Mouse (Mus musculus) midbrain, embryonic 14.5 days (tissue): ENCODE data around the gene Fam168b. TPM values are rescaled to one million over a fixed set of nuclear protein-coding genes. Genes with fewer than 3 reads are reported as not detected.
A peak's percentile ranks its signal among the peaks of the same experiment; 100 is the strongest.

Experiments used
- ATAC-seq: fragments of 200-750 bp; cut with Nextera tagmentation; 2 replicates; pipeline ENCODE4 v1.8.0; 2017; ENCODE audit warnings: moderate number of reproducible peaks, moderate library complexity; ENCODE audit not compliant: low FRiP score, low TSS enrichment
- DNase-seq: peaks from one replicate; pipeline ENCODE4 v3.0.0-alpha.2; 2015
- H3K27ac ChIP-seq: fragments of 300-500 bp; sonication (generic); replicated peaks from 2 replicates; pipeline ENCODE4 v1.5.1; 2014; ENCODE audit warnings: mild to moderate bottlenecking, low read depth, low read length, moderate library complexity
- H3K27me3 ChIP-seq: fragments of 300-500 bp; sonication (generic); 2 replicates; pipeline ENCODE4 v1.6.1; 2014; ENCODE audit warnings: low read length, control low read depth, mixed read lengths; ENCODE audit not compliant: control insufficient read depth, insufficient read depth
- H3K36me3 ChIP-seq: fragments of 300-500 bp; sonication (generic); 2 replicates; pipeline ENCODE4 v1.6.1; 2014; ENCODE audit warnings: low read length, control low read depth; ENCODE audit not compliant: control insufficient read depth, insufficient read depth
- H3K4me1 ChIP-seq: fragments of 300-500 bp; sonication (generic); 2 replicates; pipeline ENCODE4 v1.6.1; 2014; ENCODE audit warnings: mild to moderate bottlenecking, antibody characterized with exemption, low read length, control low read depth; ENCODE audit not compliant: control insufficient read depth, insufficient read depth
- H3K4me2 ChIP-seq: fragments of 300-500 bp; sonication (generic); 2 replicates; pipeline ENCODE4 v1.6.1; 2014; ENCODE audit warnings: mild to moderate bottlenecking, low read length, moderate library complexity
- H3K4me3 ChIP-seq: fragments of 300-500 bp; sonication (generic); replicated peaks from 2 replicates; pipeline ENCODE4 v1.5.1; 2014; ENCODE audit warnings: low read depth, low read length
- H3K9ac ChIP-seq: fragments of 300-500 bp; sonication (generic); replicated peaks from 2 replicates; pipeline ENCODE4 v1.6.1; 2014; ENCODE audit warnings: mild to moderate bottlenecking, low read length, moderate library complexity
- H3K9me3 ChIP-seq: fragments of 300-500 bp; sonication (generic); 2 replicates; pipeline ENCODE4 v1.6.1; 2016; ENCODE audit warnings: low read length, control low read depth, mixed read lengths; ENCODE audit not compliant: control insufficient read depth
- WGBS: fragments of 180-500 bp; shearing (Covaris S2); extraction: QIAGEN DNeasy Blood & Tissue Kit; methylation state at CpG from one replicate; pipeline ENCODE4 v1.1.7; 2014; 5-methylcytosine and 5-hydroxymethylcytosine counted together
- polyA plus RNA-seq: library from polyadenylated mRNA; unstranded; fragments of >200 nt; fragmentation: Nextera tagmentation; extraction: Ambion mirVana; gene quantifications from 2 replicates; pipeline ENCODE4 v1.2.1, GENCODE M21; 2014

Gene Fam168b
- polyA plus RNA-seq, 1 experiment from 2014 or later, result 131 TPM

- WGBS, result 94% methylated on average over 13 of the region's 13 CpGs
- no peak for DNase-seq
- Histone ChIP-seq H3K4me2 (no peak overlapping the region), H3K9ac (no peak overlapping the region), H3K4me3 (no peak overlapping the region), H3K27me3 (no peaks in the 10 kb centered on the region), H3K9me3 (no peaks in the 10 kb centered on the region), H3K4me1 (no peaks in the 10 kb centered on the region), H3K36me3 (peaks cover 92% of the 10 kb centered on the region), H3K27ac (no peak overlapping the region)
- ATAC-seq, result no peak
Observed at GRCm38 (mm10) chr1:34812407-34813247, 30.2 kb downstream of the Fam168b start.

DNA sequence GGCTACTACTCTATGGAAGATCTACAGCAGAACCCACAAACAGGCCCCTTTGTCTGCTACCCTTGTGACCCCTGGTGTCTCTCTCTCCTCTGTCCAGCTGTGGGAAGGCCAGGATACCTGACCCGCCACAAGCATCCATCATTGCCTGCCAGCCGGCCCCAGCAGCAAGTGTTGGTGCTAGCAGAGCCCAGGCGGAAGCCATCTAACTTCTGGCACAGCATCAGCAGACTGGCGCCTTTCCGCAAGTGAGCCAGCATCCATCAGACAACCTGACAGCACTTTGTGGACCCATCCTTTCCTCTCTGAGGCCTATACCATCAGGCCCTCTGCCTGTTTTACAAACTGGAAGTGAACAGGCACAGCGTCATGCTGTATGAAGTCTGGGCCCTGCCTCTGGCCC is 31.3 kb downstream of the Fam168b start:
- Histone ChIP-seq H3K4me1 (no peaks in the 10 kb centered on the region), H3K27me3 (no peaks in the 10 kb centered on the region), H3K4me2 (no peak overlapping the region), H3K9me3 (no peaks in the 10 kb centered on the region), H3K4me3 (no peak overlapping the region), H3K9ac (no peak overlapping the region), H3K27ac (no peak overlapping the region), H3K36me3 (peaks cover 87% of the 10 kb centered on the region)
- DNase-seq, result no peak
- 93% methylated on average over 6 of the region's 6 CpGs for WGBS
- ATAC-seq, result no peak

DNA sequence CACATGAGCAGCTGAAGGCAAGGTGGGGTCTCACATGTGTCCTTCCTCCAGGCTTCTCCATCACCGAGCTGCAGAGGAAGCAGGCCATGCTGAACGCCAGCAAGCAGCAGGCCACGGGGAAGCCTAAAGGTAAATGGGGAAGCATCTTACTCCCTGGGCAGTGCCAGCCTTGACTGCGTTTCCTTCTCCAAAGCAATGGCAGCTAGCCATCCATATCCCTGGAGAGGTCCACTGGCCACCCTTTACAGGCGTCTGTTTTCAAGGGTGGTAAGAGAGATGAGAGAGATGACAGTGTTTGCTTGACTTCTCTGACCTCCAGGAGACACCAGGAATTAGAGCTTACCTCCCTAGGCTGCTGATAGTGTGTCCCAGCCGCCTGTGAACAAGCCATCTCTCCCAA is 31.8 kb downstream of the Fam168b start:
- whole genome bisulfite sequencing, result 88% methylated on average over 6 of the region's 6 CpGs
- ATAC-seq (no peak), DNase-seq (no peak)
- H3K36me3 ChIP-seq, result peaks cover 82% of the 10 kb centered on the region
- H3K9ac ChIP-seq, result no peak overlapping the region
- no peaks in the 10 kb centered on the region for H3K27me3 ChIP-seq
- no peaks in the 10 kb centered on the region for H3K9me3 ChIP-seq
- H3K4me1 ChIP-seq, result no peaks in the 10 kb centered on the region; the same call in 1 of the 2 replicates
- no peak overlapping the region for H3K4me2 ChIP-seq
- 0 out of 2 replicates have a peak overlapping the region, but pooled peaks have one; percentile 3 for H3K27ac ChIP-seq
- H3K4me3 ChIP-seq, result no peak overlapping the region

DNA sequence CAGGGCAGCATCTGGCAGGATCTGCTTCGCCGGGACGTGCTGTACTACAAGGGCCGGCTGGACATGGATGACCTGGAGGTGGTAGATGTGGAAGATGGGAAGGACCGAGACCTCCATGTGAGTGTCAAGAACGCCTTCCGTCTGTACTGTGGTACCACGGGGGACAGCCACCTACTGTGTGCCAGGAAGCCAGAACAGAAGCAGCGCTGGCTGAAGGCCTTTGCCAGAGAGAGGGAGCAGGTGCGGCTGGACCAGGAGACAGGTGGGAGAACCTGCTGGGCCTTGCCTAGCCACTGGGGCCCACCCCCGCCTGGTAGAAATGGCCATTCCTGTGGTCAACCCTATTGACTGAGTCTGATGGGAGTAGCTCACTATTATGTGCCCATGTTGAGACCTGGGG is 32.6 kb downstream of the Fam168b start:
- Histone ChIP-seq H3K36me3 (peaks cover 74% of the 10 kb centered on the region), H3K9ac (no peak overlapping the region), H3K27me3 (no peaks in the 10 kb centered on the region), H3K4me1 (peaks cover 4% of the 10 kb centered on the region; the same call in 1 of the 2 replicates), H3K4me2 (no peak overlapping the region), H3K9me3 (no peaks in the 10 kb centered on the region), H3K4me3 (no peak overlapping the region), H3K27ac (no peak overlapping the region)
- 89% methylated on average over 11 of the region's 11 CpGs for WGBS
- ATAC-seq (peak; percentile 1; the same call in 1 of the 2 replicates), DNase-seq (no peak)

- Histone ChIP-seq H3K9ac (no peak overlapping the region), H3K4me3 (no peak overlapping the region), H3K36me3 (peaks cover 56% of the 10 kb centered on the region), H3K27me3 (no peaks in the 10 kb centered on the region), H3K4me2 (no peak overlapping the region), H3K9me3 (no peaks in the 10 kb centered on the region), H3K27ac (no peak overlapping the region), H3K4me1 (peaks cover 4% of the 10 kb centered on the region; the same call in 1 of the 2 replicates)
- DNase-seq (no peak), ATAC-seq (no peak)
- 90% methylated on average over 8 of the region's 8 CpGs for WGBS
Observed at GRCm38 (mm10) chr1:34808445-34808844, 34.4 kb downstream of the Fam168b start.

- H3K4me2 ChIP-seq, result no peak overlapping the region
- DNase-seq (no peak), ATAC-seq (no peak)
- H3K27ac ChIP-seq, result no peak overlapping the region
- H3K27me3 ChIP-seq, result no peaks in the 10 kb centered on the region
- peaks cover 19% of the 10 kb centered on the region for H3K4me1 ChIP-seq
- H3K9ac ChIP-seq, result no peak overlapping the region
- H3K36me3 ChIP-seq, result peaks cover 34% of the 10 kb centered on the region
- H3K9me3 ChIP-seq, result no peaks in the 10 kb centered on the region
- no peak overlapping the region for H3K4me3 ChIP-seq
- WGBS, result 25% methylated on average over 35 of the region's 35 CpGs
Observed at GRCm38 (mm10) chr1:34805931-34806520, 36.8 kb downstream of the Fam168b start.

- no peaks in the 10 kb centered on the region for H3K9me3 ChIP-seq
- DNase-seq (no peak), ATAC-seq (no peak)
- H3K4me2 ChIP-seq, result no peak overlapping the region
- peaks cover 22% of the 10 kb centered on the region for H3K36me3 ChIP-seq
- peaks cover 21% of the 10 kb centered on the region for H3K4me1 ChIP-seq
- WGBS, result 91% methylated on average over 7 of the region's 7 CpGs
- H3K9ac ChIP-seq, result no peak overlapping the region
- H3K4me3 ChIP-seq, result no peak overlapping the region
- H3K27ac ChIP-seq, result no peak overlapping the region
- H3K27me3 ChIP-seq, result no peaks in the 10 kb centered on the region
Observed at GRCm38 (mm10) chr1:34804863-34805262, 38.0 kb downstream of the Fam168b start.

GRCm38 (mm10) chr1:34802290-34802642 is 40.6 kb downstream of the Fam168b start:
- no peaks in the 10 kb centered on the region for H3K9me3 ChIP-seq
- H3K36me3 ChIP-seq, result peaks cover 6% of the 10 kb centered on the region
- ATAC-seq (peak; percentile 13), DNase-seq (peak; percentile 56)
- peaks cover 21% of the 10 kb centered on the region for H3K4me1 ChIP-seq
- WGBS, result 27% methylated on average over 7 of the region's 7 CpGs
- H3K4me3 ChIP-seq, result peak overlapping the region; percentile 68
- H3K27ac ChIP-seq, result peak overlapping the region; percentile 85
- peak overlapping the region; percentile 81 for H3K9ac ChIP-seq
- peak overlapping the region; percentile 78 for H3K4me2 ChIP-seq
- no peaks in the 10 kb centered on the region for H3K27me3 ChIP-seq
